Comparison of ENCODE assay signal across 25 mouse cellular contexts in genomic region chr17:65597857-65598486, GRCm38 (mm10). TPM values are rescaled to one million over a fixed set of nuclear protein-coding genes. Genes with fewer than 3 reads are reported as not detected.
A peak's percentile ranks its signal among the peaks of the same experiment; 100 is the strongest.
DNase-seq lines count a peak whose midpoint lies in the region; ATAC-seq and TF ChIP-seq lines count a peak whose summit lies in the region.
"Had no signal": no experiment of that assay in that cellular context is flagged by ENCODE, and none has a peak within 500 bp of the region (broad histone marks: within the 10 kb centered on the region; RNA-seq: fewer than 3 reads in every experiment).

No protein-coding gene starts in this region.

- TF ChIP-seq CTCF in gastrocnemius, adult 2 months (IDR thresholded peaks at IDR 0.05): no peak
- TF ChIP-seq CTCF in heart, adult 2 months (IDR thresholded peaks at IDR 0.05): no peak
- no peak for TF ChIP-seq CTCF in embryonic fibroblast, embryonic 13.5 days (IDR thresholded peaks at IDR 0.05; ENCODE audit: borderline replicate concordance, insufficient read depth, low read length)

- H3K4me3 ChIP-seq in gastrocnemius, adult 2 months: no peak overlapping the region
- H3K4me3 ChIP-seq in heart, embryonic 16.5 days (ENCODE audit: low read length): no peak overlapping the region
- no peak overlapping the region for H3K4me3 ChIP-seq in heart, adult 2 months
- no peak overlapping the region for H3K4me3 ChIP-seq in embryonic fibroblast, embryonic 13.5 days (ENCODE audit: insufficient read depth, low read length)
- no peak overlapping the region for H3K4me3 ChIP-seq in liver, embryonic 15.5 days (replicated peaks)
- H3K4me3 ChIP-seq: layer of hippocampus, adult 2 months had no signal

- H3K4me1 ChIP-seq in heart, embryonic 16.5 days (ENCODE audit: control insufficient read depth, insufficient read depth, low read length): peaks cover 16% of the 10 kb centered on the region
- peaks cover 4% of the 10 kb centered on the region for H3K4me1 ChIP-seq in heart, adult 2 months (ENCODE audit: control insufficient read depth, insufficient read depth, low read length)
- peaks cover 5% of the 10 kb centered on the region; the same call in 1 of the 2 replicates for H3K4me1 ChIP-seq in embryonic fibroblast, embryonic 13.5 days (ENCODE audit: control insufficient read depth, insufficient read depth, low read length)
- peaks cover 33% of the 10 kb centered on the region for H3K4me1 ChIP-seq in liver, embryonic 15.5 days (replicated peaks)

- TF ChIP-seq POLR2A in heart, adult 2 months (IDR thresholded peaks at IDR 0.05; ENCODE audit: insufficient read depth, low read depth, low read length): no peak
- TF ChIP-seq POLR2A in embryonic fibroblast, embryonic 13.5 days (IDR thresholded peaks at IDR 0.05; ENCODE audit: low read depth, low read length): no peak

- intact Hi-C loops in gastrocnemius, adult 2 months (cut with DNase I): no loop called here
- intact Hi-C loops in heart, adult 2 months (cut with DNase I): no loop called here

- no peak overlapping the region for H3K9ac ChIP-seq in heart, embryonic 16.5 days (ENCODE audit: low read length)
- H3K9ac ChIP-seq in heart, adult 2 months (ENCODE audit: low read depth, low read length): no peak overlapping the region
- H3K9ac ChIP-seq in liver, embryonic 15.5 days: 0 out of 2 replicates have a peak overlapping the region, but pooled peaks have one; percentile 23
- H3K9ac ChIP-seq: forebrain, postnatal 0 days had no signal

- ATAC-seq in heart, embryonic 16.5 days (replicated peaks; ENCODE audit: extremely low read depth, insufficient read depth, low FRiP score): no peak
- peak; percentile 44 for ATAC-seq in liver, embryonic 15.5 days (ENCODE audit: insufficient read depth)
- ATAC-seq: forebrain, postnatal 0 days; lung, postnatal 0 days; midbrain, embryonic 16.5 days had no signal

- no peaks in the 10 kb centered on the region for H3K9me3 ChIP-seq in heart, embryonic 16.5 days (replicated peaks; ENCODE audit: control insufficient read depth, low read length)
- H3K9me3 ChIP-seq in liver, embryonic 15.5 days (replicated peaks): no peaks in the 10 kb centered on the region

- no peak for TF ChIP-seq EP300 in heart, adult 2 months (IDR thresholded peaks at IDR 0.05; ENCODE audit: insufficient read depth, low read depth, low read length)

- peak overlapping the region; percentile 24; the same call in 1 of the 2 replicates for H3K27ac ChIP-seq in gastrocnemius, adult 2 months
- H3K27ac ChIP-seq in heart, embryonic 16.5 days (ENCODE audit: low read length): peak overlapping the region; percentile 48
- H3K27ac ChIP-seq in heart, adult 2 months: no peak overlapping the region
- H3K27ac ChIP-seq in embryonic fibroblast, embryonic 13.5 days (ENCODE audit: insufficient read depth, low read length): peak overlapping the region; percentile 12; the same call in 1 of the 2 replicates
- no peak overlapping the region for H3K27ac ChIP-seq in liver, embryonic 15.5 days (replicated peaks)
- H3K27ac ChIP-seq: layer of hippocampus, adult 2 months; macrophage had no signal

- H3K36me3 ChIP-seq in heart, embryonic 16.5 days (ENCODE audit: control insufficient read depth, insufficient read depth): no peaks in the 10 kb centered on the region
- peaks cover 23% of the 10 kb centered on the region for H3K36me3 ChIP-seq in heart, adult 2 months (ENCODE audit: control insufficient read depth, insufficient read depth, low read length)
- peaks cover 5% of the 10 kb centered on the region; the same call in 1 of the 2 replicates for H3K36me3 ChIP-seq in liver, embryonic 15.5 days (replicated peaks)

- no peaks in the 10 kb centered on the region for H3K27me3 ChIP-seq in heart, embryonic 16.5 days (ENCODE audit: control insufficient read depth, insufficient read depth, low read length)
- no peaks in the 10 kb centered on the region for H3K27me3 ChIP-seq in heart, adult 2 months (ENCODE audit: control insufficient read depth, insufficient read depth, low read length)
- H3K27me3 ChIP-seq in liver, embryonic 15.5 days: no peaks in the 10 kb centered on the region

- peak overlapping the region; percentile 15; the same call in 1 of the 2 replicates for H3K4me2 ChIP-seq in heart, embryonic 16.5 days (ENCODE audit: low read depth, low read length)
- H3K4me2 ChIP-seq in liver, embryonic 15.5 days: no peak overlapping the region

- DNase-seq in gastrocnemius, adult 2 months: no peak
- no peak for DNase-seq in gastrocnemius, adult 18-20 months (ENCODE audit: low spot score)
- DNase-seq in heart, adult 2 months: no peak
- DNase-seq in kidney, adult 18-20 months: no peak
- no peak for DNase-seq in yolk sac, embryonic 10.5 days (ENCODE audit: low spot score)
- DNase-seq: adrenal gland, postnatal 36 days; cerebellum, adult 9-10 months; forebrain, postnatal 0 days; gastrocnemius, postnatal 36 days; kidney, postnatal 25 days; right cerebral cortex, postnatal 14 days had no signal

- peaks cover 11% of the 10 kb centered on the region for H3K79me2 ChIP-seq in heart, adult 2 months (replicated peaks; ENCODE audit: control insufficient read depth, insufficient read depth, low read length)

- 55% methylated on average over 3 of the region's 3 CpGs for WGBS in heart, embryonic 16.5 days
- WGBS in heart, adult 2 months: 55% methylated on average over 3 of the region's 3 CpGs
- 55% methylated on average over 3 of the region's 3 CpGs for WGBS in liver, embryonic 15.5 days (ENCODE audit: insufficient replicate concordance)

RNA-seq across cellular contexts. Expression of gene Vapa, which starts 15.4 kb away (rescaled TPM):
- 100 to 1,000 TPM; 131 to 146 TPM for total RNA-seq in gastrocnemius, adult 2 months (2021)
- total RNA-seq in gastrocnemius, adult 18-20 months (2021): 100 to 1,000 TPM; 138 to 142 TPM
- 153 and 163 TPM in 2 replicates for polyA plus RNA-seq in heart, embryonic 16.5 days (2015; fragmentation: Nextera tagmentation; extraction: Ambion mirVana)
- 10 to 100 TPM; 86.1 to 91.4 TPM for total RNA-seq in heart, adult 2 months (2021)
- polyA plus RNA-seq in heart, adult 2 months (2012; rRNA removed): 14.3 and 21.0 TPM in 2 replicates
- 202 and 238 TPM in 2 replicates for polyA plus RNA-seq in embryonic fibroblast, embryonic 13.5 days (2011; ENCODE audit: insufficient read length, low read depth, missing spikeins)
- 57.9 and 63.9 TPM in 2 replicates for polyA plus RNA-seq in liver, embryonic 15.5 days (2015; fragmentation: Nextera tagmentation; extraction: Ambion mirVana)

RNA-seq across cellular contexts. Expression of gene Txndc2, which starts 44.0 kb away (rescaled TPM):
- not detected for total RNA-seq in gastrocnemius, adult 2 months (2021)
- total RNA-seq in gastrocnemius, adult 18-20 months (2021): not detected
- not detected in 2 replicates for polyA plus RNA-seq in heart, embryonic 16.5 days (2015; fragmentation: Nextera tagmentation; extraction: Ambion mirVana)
- not detected for total RNA-seq in heart, adult 2 months (2021)
- polyA plus RNA-seq in heart, adult 2 months (2012; rRNA removed): 0.09 and 0.12 TPM in 2 replicates
- polyA plus RNA-seq in embryonic fibroblast, embryonic 13.5 days (2011; ENCODE audit: insufficient read length, low read depth, missing spikeins): not detected in 2 replicates
- not detected in 2 replicates for polyA plus RNA-seq in liver, embryonic 15.5 days (2015; fragmentation: Nextera tagmentation; extraction: Ambion mirVana)
- total RNA-seq: gastrocnemius, postnatal 36 days; layer of hippocampus, adult 2 months; layer of hippocampus, postnatal 25 days had no signal
- polyA plus RNA-seq: forebrain, postnatal 0 days; hindbrain, embryonic 11.5 days; kidney, embryonic 14.5 days; limb, embryonic 11.5 days; liver, embryonic 16.5 days; midbrain, embryonic 16.5 days had no signal

RNA-seq across cellular contexts. Expression of gene Tmem232, which starts 57.4 kb away (rescaled TPM):
- total RNA-seq in gastrocnemius, adult 2 months (2021): 10 to 100 TPM; 14.0 to 16.5 TPM
- total RNA-seq in gastrocnemius, adult 18-20 months (2021): 10 to 100 TPM; 18.6 to 19.4 TPM
- 0.13 and 0.36 TPM in 2 replicates for polyA plus RNA-seq in heart, embryonic 16.5 days (2015; fragmentation: Nextera tagmentation; extraction: Ambion mirVana)
- not detected for total RNA-seq in heart, adult 2 months (2021)
- polyA plus RNA-seq in heart, adult 2 months (2012; rRNA removed): 0.14 and 0.23 TPM in 2 replicates
- not detected in 2 replicates for polyA plus RNA-seq in embryonic fibroblast, embryonic 13.5 days (2011; ENCODE audit: insufficient read length, low read depth, missing spikeins)
- not detected in 2 replicates for polyA plus RNA-seq in liver, embryonic 15.5 days (2015; fragmentation: Nextera tagmentation; extraction: Ambion mirVana)
- total RNA-seq: adrenal gland, postnatal 36 days had no signal
- polyA plus RNA-seq: forebrain, embryonic 11.5 days; kidney, embryonic 14.5 days; liver, embryonic 16.5 days; macrophage; thymus, postnatal 0 days had no signal

Comparison
In these comparisons a context has a peak if more than half of its experiments do, and no peak if none do; other contexts are left out.
1. H3K27ac ChIP-seq: peak in gastrocnemius, adult 2 months (single experiment), heart, embryonic 16.5 days (single experiment) and embryonic fibroblast, embryonic 13.5 days (single experiment); none in heart, adult 2 months (single experiment) and liver, embryonic 15.5 days (single experiment).